Mouse (Mus musculus): ENCODE results near the gene Zfp804a. TPM values are rescaled to one million over a fixed set of nuclear protein-coding genes. Genes with fewer than 3 reads are reported as not detected.
A peak's percentile ranks its signal among the peaks of the same experiment; 100 is the strongest.

Zfp804a gene
- total and polyA plus RNA-seq, 3 experiments: not detected

- intact Hi-C loops (cut with DNase I): no loop called here
- Histone ChIP-seq H3K9ac (ENCODE audit: low read depth, low read length) (no peak overlapping the region), H3K27ac (no peak overlapping the region), H3K36me3 (ENCODE audit: control insufficient read depth, insufficient read depth, low read length) (no peaks in the 10 kb centered on the region), H3K4me1 (ENCODE audit: control insufficient read depth, insufficient read depth, low read length) (no peaks in the 10 kb centered on the region), H3K79me2 (replicated peaks; ENCODE audit: control insufficient read depth, insufficient read depth, low read length) (no peaks in the 10 kb centered on the region), H3K27me3 (ENCODE audit: control insufficient read depth, insufficient read depth, low read length) (no peaks in the 10 kb centered on the region), H3K4me3 (no peak overlapping the region)
- DNase-seq: no peak
- TF ChIP-seq POLR2A (IDR thresholded peaks at IDR 0.05; ENCODE audit: insufficient read depth, low read depth, low read length) (no peak), CTCF (IDR thresholded peaks at IDR 0.05) (no peak), EP300 (IDR thresholded peaks at IDR 0.05; ENCODE audit: insufficient read depth, low read depth, low read length) (no peak)
- WGBS: 80% methylated on average over 1 of the region's 1 CpGs
Observed at GRCm38 (mm10) chr2:82211972-82212371, 158.9 kb downstream of the Zfp804a start.

GRCm38 (mm10) chr2:82217873-82218272 lies 164.9 kb downstream of the Zfp804a start:
- H3K27ac ChIP-seq: peak overlapping the region; percentile 78
- H3K27me3 ChIP-seq (ENCODE audit: control insufficient read depth, insufficient read depth, low read length): no peaks in the 10 kb centered on the region
- no peak for DNase-seq
- H3K4me1 ChIP-seq (ENCODE audit: control insufficient read depth, insufficient read depth, low read length): no peaks in the 10 kb centered on the region; the same call in 1 of the 2 replicates
- TF ChIP-seq CTCF (IDR thresholded peaks at IDR 0.05) (no peak), EP300 (IDR thresholded peaks at IDR 0.05; ENCODE audit: insufficient read depth, low read depth, low read length) (no peak), POLR2A (IDR thresholded peaks at IDR 0.05; ENCODE audit: insufficient read depth, low read depth, low read length) (no peak)
- no peak overlapping the region for H3K9ac ChIP-seq (ENCODE audit: low read depth, low read length)
- no peaks in the 10 kb centered on the region for H3K79me2 ChIP-seq (replicated peaks; ENCODE audit: control insufficient read depth, insufficient read depth, low read length)
- WGBS: 13% methylated on average over 2 of the region's 2 CpGs
- H3K4me3 ChIP-seq: no peak overlapping the region
- intact Hi-C loops (cut with DNase I): no loop called here
- no peaks in the 10 kb centered on the region; the same call in 1 of the 2 replicates for H3K36me3 ChIP-seq (ENCODE audit: control insufficient read depth, insufficient read depth, low read length)

GRCm38 (mm10) chr2:82246020-82246419 lies 193.0 kb downstream of the Zfp804a start:
- intact Hi-C loops (cut with DNase I): no loop called here
- no peak for DNase-seq

GRCm38 (mm10) chr2:82246902-82247522 lies 194.0 kb downstream of the Zfp804a start:
- TF ChIP-seq CTCF (IDR thresholded peaks at IDR 0.05) (no peak), EP300 (IDR thresholded peaks at IDR 0.05; ENCODE audit: insufficient read depth, low read depth, low read length) (no peak), POLR2A (IDR thresholded peaks at IDR 0.05; ENCODE audit: insufficient read depth, low read depth, low read length) (no peak)
- no peak overlapping the region for H3K4me3 ChIP-seq
- H3K36me3 ChIP-seq (ENCODE audit: control insufficient read depth, insufficient read depth, low read length): no peaks in the 10 kb centered on the region
- intact Hi-C loops (cut with DNase I): no loop called here
- H3K79me2 ChIP-seq (replicated peaks; ENCODE audit: control insufficient read depth, insufficient read depth, low read length): no peaks in the 10 kb centered on the region
- no peak for DNase-seq
- H3K27me3 ChIP-seq (ENCODE audit: control insufficient read depth, insufficient read depth, low read length): no peaks in the 10 kb centered on the region
- H3K4me1 ChIP-seq (ENCODE audit: control insufficient read depth, insufficient read depth, low read length): no peaks in the 10 kb centered on the region
- H3K27ac ChIP-seq: no peak overlapping the region
- H3K9ac ChIP-seq (ENCODE audit: low read depth, low read length): no peak overlapping the region

More at GRCm38 (mm10) chr2:82246020-82246419, 193.0 kb downstream of the Zfp804a start:
- no peaks in the 10 kb centered on the region for H3K27me3 ChIP-seq (ENCODE audit: control insufficient read depth, insufficient read depth, low read length)
- no peaks in the 10 kb centered on the region for H3K4me1 ChIP-seq (ENCODE audit: control insufficient read depth, insufficient read depth, low read length)
- H3K4me3 ChIP-seq: no peak overlapping the region
- no peak overlapping the region for H3K9ac ChIP-seq (ENCODE audit: low read depth, low read length)
- H3K36me3 ChIP-seq (ENCODE audit: control insufficient read depth, insufficient read depth, low read length): no peaks in the 10 kb centered on the region
- no peak overlapping the region for H3K27ac ChIP-seq
- H3K79me2 ChIP-seq (replicated peaks; ENCODE audit: control insufficient read depth, insufficient read depth, low read length): no peaks in the 10 kb centered on the region
- TF ChIP-seq POLR2A (IDR thresholded peaks at IDR 0.05; ENCODE audit: insufficient read depth, low read depth, low read length) (no peak), EP300 (IDR thresholded peaks at IDR 0.05; ENCODE audit: insufficient read depth, low read depth, low read length) (no peak), CTCF (IDR thresholded peaks at IDR 0.05) (no peak)

GRCm38 (mm10) chr2:82253382-82253781 lies 200.4 kb downstream of the Zfp804a start:
- intact Hi-C loops (cut with DNase I): no loop called here

GRCm38 (mm10) chr2:82282591-82283269 lies 229.7 kb downstream of the Zfp804a start:
- no peaks in the 10 kb centered on the region for H3K27me3 ChIP-seq (ENCODE audit: control insufficient read depth, insufficient read depth, low read length)
- H3K36me3 ChIP-seq (ENCODE audit: control insufficient read depth, insufficient read depth, low read length): no peaks in the 10 kb centered on the region
- intact Hi-C loops (cut with DNase I): no loop called here
- TF ChIP-seq CTCF (IDR thresholded peaks at IDR 0.05) (no peak), POLR2A (IDR thresholded peaks at IDR 0.05; ENCODE audit: insufficient read depth, low read depth, low read length) (no peak), EP300 (IDR thresholded peaks at IDR 0.05; ENCODE audit: insufficient read depth, low read depth, low read length) (no peak)
- DNase-seq: no peak
- 73% methylated on average over 2 of the region's 2 CpGs for WGBS
- H3K27ac ChIP-seq: no peak overlapping the region
- no peak overlapping the region for H3K4me3 ChIP-seq
- no peaks in the 10 kb centered on the region for H3K4me1 ChIP-seq (ENCODE audit: control insufficient read depth, insufficient read depth, low read length)
- no peaks in the 10 kb centered on the region for H3K79me2 ChIP-seq (replicated peaks; ENCODE audit: control insufficient read depth, insufficient read depth, low read length)
- H3K9ac ChIP-seq (ENCODE audit: low read depth, low read length): no peak overlapping the region

More at GRCm38 (mm10) chr2:82253382-82253781, 200.4 kb downstream of the Zfp804a start:
- Histone ChIP-seq H3K79me2 (replicated peaks; ENCODE audit: control insufficient read depth, insufficient read depth, low read length) (no peaks in the 10 kb centered on the region), H3K27ac (no peak overlapping the region), H3K36me3 (ENCODE audit: control insufficient read depth, insufficient read depth, low read length) (no peaks in the 10 kb centered on the region), H3K4me1 (ENCODE audit: control insufficient read depth, insufficient read depth, low read length) (no peaks in the 10 kb centered on the region), H3K27me3 (ENCODE audit: control insufficient read depth, insufficient read depth, low read length) (no peaks in the 10 kb centered on the region), H3K9ac (ENCODE audit: low read depth, low read length) (no peak overlapping the region), H3K4me3 (no peak overlapping the region)
- no peak for DNase-seq
- TF ChIP-seq POLR2A (IDR thresholded peaks at IDR 0.05; ENCODE audit: insufficient read depth, low read depth, low read length): no peak
- TF ChIP-seq CTCF (IDR thresholded peaks at IDR 0.05): no peak
- no peak for TF ChIP-seq EP300 (IDR thresholded peaks at IDR 0.05; ENCODE audit: insufficient read depth, low read depth, low read length)
- WGBS: 49% methylated on average over 5 of the region's 5 CpGs

All from heart, adult 2 months (tissue).